Mouse (Mus musculus): ENCODE data around the gene Ikbip.
A peak's percentile ranks its signal among the peaks of the same experiment; 100 is the strongest.

The Ikbip gene

GRCm38 (mm10) chr10:91116958-91117357, 34.2 kb downstream of the Ikbip start:
- no peak for DNase-seq (ENCODE audit: low read depth, low spot score)

GRCm38 (mm10) chr10:91122646-91123045, 39.9 kb downstream of the Ikbip start:
- peak; percentile 33 for DNase-seq (ENCODE audit: low read depth, low spot score)

DNA sequence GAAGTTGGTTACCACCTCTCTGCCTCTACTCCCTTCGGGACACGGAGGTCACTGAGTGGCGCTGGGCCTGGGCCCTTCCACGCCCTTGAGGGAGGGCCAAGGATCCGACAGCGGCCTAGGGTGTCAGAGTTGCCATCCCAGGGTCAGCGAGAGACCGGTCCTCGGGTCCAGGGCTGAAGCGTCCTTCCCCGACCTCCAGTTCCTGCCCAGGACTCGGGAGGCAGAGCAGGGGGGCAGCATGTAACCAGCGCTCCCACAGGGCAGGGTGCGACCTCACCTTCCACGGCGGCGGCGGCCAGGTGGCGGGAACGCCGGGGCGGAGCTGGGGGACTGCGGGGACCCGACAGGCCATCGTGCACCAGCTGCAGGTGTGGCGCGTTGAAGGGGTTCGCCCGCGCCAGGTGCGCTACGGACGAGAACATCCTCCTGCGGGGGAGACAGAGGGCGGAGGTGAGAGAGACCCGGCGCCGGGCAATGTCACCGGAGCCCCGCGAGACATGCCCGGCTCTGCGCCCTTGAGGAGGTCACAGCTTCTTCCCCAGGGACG, 40.6 kb downstream of the Ikbip start:
- DNase-seq (ENCODE audit: low read depth, low spot score) = no peak

DNA sequence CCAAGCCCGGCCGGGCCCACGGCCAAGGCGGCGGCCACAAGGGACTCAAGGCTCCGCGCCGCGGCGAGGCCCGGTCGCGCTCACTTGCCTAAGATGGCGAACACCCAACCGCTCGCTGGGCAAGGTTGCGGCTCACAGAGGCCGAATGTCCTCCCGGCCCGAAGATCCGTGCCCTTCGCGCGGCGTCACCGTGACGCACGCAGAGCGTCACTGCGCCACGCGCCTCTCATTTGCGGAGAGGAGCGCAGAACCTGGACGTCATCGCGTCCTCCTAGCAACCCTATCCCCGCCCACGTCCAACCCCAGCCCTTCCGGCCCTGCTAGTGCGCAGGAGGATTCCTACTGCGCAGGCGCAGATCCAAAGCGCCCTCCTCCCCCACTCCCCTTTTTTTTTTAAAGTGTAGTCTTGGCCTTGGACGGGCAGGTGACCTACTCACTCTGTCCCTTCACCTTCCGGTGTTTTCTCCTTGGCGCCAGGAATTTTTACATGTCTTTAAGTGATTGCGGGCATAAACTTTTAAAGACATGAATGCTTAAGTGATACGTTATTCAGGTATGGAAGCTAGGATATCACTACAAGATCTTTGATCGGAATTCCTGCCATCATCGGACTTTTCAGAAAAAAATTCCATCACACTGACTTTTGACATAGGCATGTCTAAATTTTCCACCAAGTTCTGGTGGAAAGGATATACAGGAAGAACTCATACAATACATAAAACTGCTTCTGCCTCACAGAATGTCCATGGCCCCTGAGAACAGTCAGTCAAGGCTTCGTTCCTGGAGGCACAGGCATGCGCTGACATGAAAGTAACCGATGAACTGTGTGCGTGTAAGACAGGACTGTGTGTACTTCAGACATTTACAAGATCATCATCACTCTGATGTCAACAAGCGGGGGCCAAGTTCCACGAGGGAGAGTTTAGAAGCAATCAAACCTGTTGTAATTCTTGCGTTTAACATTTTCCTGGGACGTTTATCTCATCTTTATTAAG, 41.4 kb downstream of the Ikbip start, which contains the start of gene Slc25a3:
Slc25a3 (minus strand) TSS at position 232 of the 995 bp plus-strand sequence.
- DNase-seq (ENCODE audit: low read depth, low spot score) = peak; percentile 99

GRCm38 (mm10) chr10:91126618-91127355, 44.0 kb downstream of the Ikbip start:
- no peak for DNase-seq (ENCODE audit: low read depth, low spot score)

GRCm38 (mm10) chr10:91127395-91127794, 44.7 kb downstream of the Ikbip start:
- DNase-seq (ENCODE audit: low read depth, low spot score) = no peak

- no peak for DNase-seq (ENCODE audit: low read depth, low spot score)
Observed at GRCm38 (mm10) chr10:91128551-91129160, 45.9 kb downstream of the Ikbip start.

DNA sequence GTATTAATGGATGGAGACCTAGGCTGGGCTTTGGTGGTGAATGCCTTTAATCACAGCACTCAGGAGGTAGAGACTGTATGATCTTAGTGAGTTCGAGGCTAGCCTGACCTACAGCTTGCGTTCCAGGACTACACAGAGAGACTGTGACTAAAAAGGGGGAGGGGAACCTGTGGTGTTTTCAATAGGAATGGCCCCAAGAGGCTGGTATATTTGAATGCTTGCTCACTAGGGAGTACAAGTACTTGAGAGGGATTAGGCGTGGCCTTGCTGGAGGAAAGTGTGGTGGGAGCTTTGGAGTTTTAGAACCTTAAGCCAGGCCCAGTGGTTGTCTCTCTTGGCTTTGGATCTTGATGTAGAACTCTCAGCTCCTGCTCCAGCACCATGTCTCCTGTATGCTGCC, 48.1 kb downstream of the Ikbip start:
- no peak for DNase-seq (ENCODE audit: low read depth, low spot score)

DNA sequence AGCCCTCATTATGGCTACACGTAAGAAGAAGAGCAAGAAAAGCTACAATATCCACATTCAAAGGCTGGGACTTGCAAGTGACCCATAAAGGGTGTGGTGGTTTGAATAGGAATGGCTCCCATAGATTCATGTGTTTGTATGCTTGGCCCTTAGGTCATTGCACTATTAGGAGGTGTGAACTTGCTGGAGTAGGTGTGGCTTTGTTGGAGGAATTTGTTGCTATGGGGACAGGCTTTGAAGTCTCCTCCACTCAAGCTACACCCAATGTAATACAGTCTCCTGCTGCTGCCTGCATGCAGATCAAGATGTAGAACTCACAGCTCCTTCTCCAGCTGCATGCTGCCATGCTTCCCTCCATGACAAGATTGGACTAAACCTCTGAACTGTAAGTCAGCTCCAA, 48.8 kb downstream of the Ikbip start:
- DNase-seq (ENCODE audit: low read depth, low spot score) = no peak

- DNase-seq (ENCODE audit: low read depth, low spot score) = no peak
Observed at GRCm38 (mm10) chr10:91135302-91135972, 52.7 kb downstream of the Ikbip start.

- peak; percentile 87 for DNase-seq (ENCODE audit: low read depth, low spot score)
Observed at GRCm38 (mm10) chr10:91137400-91137799, 54.7 kb downstream of the Ikbip start.

- peak; percentile 88 for DNase-seq (ENCODE audit: low read depth, low spot score)
Observed at GRCm38 (mm10) chr10:91138317-91138716, 55.6 kb downstream of the Ikbip start.

DNA sequence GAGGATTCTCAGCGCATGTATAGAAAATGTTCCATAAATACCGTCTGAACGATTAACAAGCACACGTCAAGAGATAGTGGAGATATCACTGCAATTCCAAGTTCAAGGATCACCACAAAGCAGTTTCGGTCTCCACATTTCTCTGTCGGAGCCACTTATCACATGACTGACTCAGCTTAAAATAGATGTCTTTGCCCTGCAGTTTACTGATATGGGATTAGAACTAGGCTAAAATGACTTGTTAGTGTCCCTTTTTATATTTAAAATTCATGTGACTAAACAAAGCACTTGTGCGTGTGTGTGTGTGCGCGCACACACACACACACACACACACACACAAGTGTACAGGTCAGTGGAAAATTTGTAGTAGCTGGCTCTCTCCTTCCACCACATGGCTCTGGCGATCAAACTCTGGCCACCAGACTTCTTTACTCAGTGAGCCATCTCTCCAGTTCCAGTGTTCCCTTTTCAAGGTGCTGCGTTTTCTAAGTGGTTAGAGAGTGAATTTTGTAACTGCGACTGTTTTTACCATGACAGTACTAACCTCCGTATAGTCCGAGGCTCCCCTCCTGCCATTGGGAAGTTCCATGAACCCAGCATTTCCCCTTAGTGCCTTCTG, 56.5 kb downstream of the Ikbip start:
- DNase-seq (ENCODE audit: low read depth, low spot score) = no peak

DNA sequence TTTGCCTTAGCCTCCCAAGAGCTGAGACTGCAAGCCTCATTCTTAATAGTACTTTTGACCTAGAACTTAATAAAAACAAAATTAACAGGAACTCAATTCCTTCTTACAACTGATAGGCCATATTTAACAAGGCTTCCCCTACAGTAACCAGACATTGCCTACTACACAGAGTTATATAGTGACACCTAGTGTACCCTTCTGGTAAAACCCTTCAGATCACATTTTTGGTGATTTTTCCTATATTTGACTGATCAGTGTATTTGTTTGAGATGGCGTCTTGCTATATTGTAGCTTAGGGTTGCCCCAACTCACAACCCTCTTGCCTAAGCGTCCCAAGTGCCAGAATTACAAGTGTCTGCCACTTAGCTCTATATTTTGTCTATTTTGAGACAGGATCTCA, 58.8 kb downstream of the Ikbip start:
- DNase-seq (ENCODE audit: low read depth, low spot score) = peak; percentile 79

- DNase-seq (ENCODE audit: low read depth, low spot score) = peak; percentile 50
Observed at GRCm38 (mm10) chr10:91142654-91143191, 60.0 kb downstream of the Ikbip start.

DNA sequence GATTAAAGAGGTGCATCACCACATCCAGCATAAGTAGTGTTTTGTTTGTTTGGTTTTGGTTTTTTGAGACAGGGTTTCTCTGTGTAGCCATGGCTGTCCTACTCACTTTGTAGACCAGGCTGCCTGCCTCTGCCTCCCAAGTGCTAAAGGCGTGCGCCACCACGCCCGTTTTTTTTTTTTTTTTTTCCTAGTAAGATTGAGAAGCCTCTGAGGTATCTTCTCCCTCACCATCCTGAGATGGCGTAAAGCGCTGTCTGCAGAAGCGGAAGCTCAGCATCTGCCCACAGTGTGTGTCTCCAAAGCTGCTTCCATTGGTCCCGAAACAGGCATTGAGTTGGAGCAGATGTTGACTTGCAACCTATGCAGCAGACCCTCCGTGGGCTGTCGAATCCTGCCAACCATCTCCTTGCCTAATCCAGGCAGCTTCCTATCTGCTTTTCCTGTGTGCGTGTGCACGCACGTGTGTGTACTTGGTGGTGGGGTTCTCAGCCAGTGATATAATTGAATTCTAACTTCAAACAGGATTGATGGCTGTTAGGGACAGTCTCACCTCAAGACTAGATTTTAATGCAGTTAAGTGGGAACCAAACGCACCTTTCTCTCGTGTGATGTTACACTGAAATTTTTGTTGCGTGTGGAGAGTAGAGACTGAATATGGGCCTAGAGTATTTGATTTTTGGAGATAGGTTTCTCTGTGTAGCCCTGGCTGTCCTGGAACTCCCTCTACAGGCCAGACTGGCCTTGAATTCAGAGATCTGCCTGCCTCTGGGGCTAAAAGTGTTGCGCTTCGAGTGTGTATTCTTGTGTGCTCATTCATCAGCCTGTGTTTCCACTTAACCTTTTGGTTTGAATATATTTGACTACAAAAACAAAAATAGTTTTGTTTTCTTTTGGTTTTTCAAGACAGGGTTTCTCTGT, 60.8 kb downstream of the Ikbip start:
- DNase-seq (ENCODE audit: low read depth, low spot score) = peak; percentile 60

- no peak for DNase-seq (ENCODE audit: low read depth, low spot score)
Observed at GRCm38 (mm10) chr10:91145413-91145812, 62.7 kb downstream of the Ikbip start.

Data from A20 (cell line).